In genomic region chr1:160410822-160411221, GRCm38 (mm10) we compare ENCODE assay signal across 9 mouse cellular contexts.
DNase-seq lines count a peak whose midpoint lies in the region; ATAC-seq lines count a peak whose summit lies in the region.
"Had no signal": no experiment of that assay in that cellular context is flagged by ENCODE, and none has a peak within 500 bp of the region (broad histone marks: within the 10 kb centered on the region; RNA-seq: fewer than 3 reads in every experiment).

No protein-coding gene starts in this region.

- H3K4me2 ChIP-seq in hindbrain, embryonic 16.5 days (ENCODE audit: low read length) = no peak overlapping the region
- H3K4me2 ChIP-seq in hindbrain, embryonic 13.5 days = no peak overlapping the region
- peak overlapping the region; percentile 50; the same call in 1 of the 2 replicates for H3K4me2 ChIP-seq in liver, embryonic 12.5 days

- no peak overlapping the region for H3K4me3 ChIP-seq in hindbrain, embryonic 16.5 days (ENCODE audit: low read length)
- H3K4me3 ChIP-seq in hindbrain, embryonic 13.5 days = no peak overlapping the region
- no peak overlapping the region for H3K4me3 ChIP-seq in liver, embryonic 12.5 days
- H3K4me3 ChIP-seq: megakaryocyte, embryonic 14.5 days had no signal

- 45% methylated on average over 5 of the region's 5 CpGs for WGBS in hindbrain, embryonic 16.5 days
- 49% methylated on average over 5 of the region's 5 CpGs for WGBS in hindbrain, embryonic 13.5 days
- 31% methylated on average over 5 of the region's 5 CpGs for WGBS in liver, embryonic 12.5 days (ENCODE audit: insufficient replicate concordance)

- no peaks in the 10 kb centered on the region for H3K27me3 ChIP-seq in hindbrain, embryonic 16.5 days (replicated peaks; ENCODE audit: control insufficient read depth, insufficient read depth, low read length)
- no peaks in the 10 kb centered on the region for H3K27me3 ChIP-seq in hindbrain, embryonic 13.5 days
- H3K27me3 ChIP-seq in liver, embryonic 12.5 days (replicated peaks) = no peaks in the 10 kb centered on the region
- H3K27me3 ChIP-seq: megakaryocyte, embryonic 14.5 days had no signal

- no peaks in the 10 kb centered on the region for H3K4me1 ChIP-seq in hindbrain, embryonic 16.5 days (ENCODE audit: control insufficient read depth, insufficient read depth, low read depth, low read length)
- no peaks in the 10 kb centered on the region for H3K4me1 ChIP-seq in hindbrain, embryonic 13.5 days (replicated peaks)
- H3K4me1 ChIP-seq in liver, embryonic 12.5 days = peaks cover 46% of the 10 kb centered on the region
- H3K4me1 ChIP-seq: megakaryocyte, embryonic 14.5 days had no signal

- 0 out of 2 replicates have a peak, but pooled peaks have one; percentile 42 for ATAC-seq in hindbrain, embryonic 16.5 days
- ATAC-seq in hindbrain, embryonic 13.5 days (ENCODE audit: low FRiP score) = no peak
- ATAC-seq in liver, embryonic 12.5 days = no peak

- H3K27ac ChIP-seq in hindbrain, embryonic 16.5 days (ENCODE audit: low read depth, low read length) = no peak overlapping the region
- H3K27ac ChIP-seq in hindbrain, embryonic 13.5 days = no peak overlapping the region
- peak overlapping the region; percentile 94 for H3K27ac ChIP-seq in liver, embryonic 12.5 days

- peak; percentile 70 for DNase-seq in NIH3T3 (ENCODE audit: low read depth)
- DNase-seq in cerebellum, adult 9-10 months = peak; percentile 64
- DNase-seq in urinary bladder, adult 18-20 months (ENCODE audit: low spot score in 2 of 2) = no peak
- DNase-seq in kidney, adult 8-10 months = no peak
- DNase-seq in ovary, adult 18-20 months (ENCODE audit: low spot score) = no peak

- no peak overlapping the region for H3K9ac ChIP-seq in hindbrain, embryonic 16.5 days (ENCODE audit: low read depth, low read length)
- no peak overlapping the region for H3K9ac ChIP-seq in hindbrain, embryonic 13.5 days
- peak overlapping the region; percentile 58; the same call in 1 of the 2 replicates for H3K9ac ChIP-seq in liver, embryonic 12.5 days

- H3K36me3 ChIP-seq in hindbrain, embryonic 16.5 days (ENCODE audit: control insufficient read depth, insufficient read depth, low read length) = no peaks in the 10 kb centered on the region
- H3K36me3 ChIP-seq in hindbrain, embryonic 13.5 days = no peaks in the 10 kb centered on the region
- no peaks in the 10 kb centered on the region for H3K36me3 ChIP-seq in liver, embryonic 12.5 days

- no peaks in the 10 kb centered on the region for H3K9me3 ChIP-seq in hindbrain, embryonic 16.5 days (ENCODE audit: control insufficient read depth, low read length)
- no peaks in the 10 kb centered on the region for H3K9me3 ChIP-seq in hindbrain, embryonic 13.5 days
- no peaks in the 10 kb centered on the region for H3K9me3 ChIP-seq in liver, embryonic 12.5 days (replicated peaks)
- H3K9me3 ChIP-seq: megakaryocyte, embryonic 14.5 days had no signal

Comparison
In these comparisons a context has a peak if more than half of its experiments do, and no peak if none do; other contexts are left out.
1. DNase-seq: peak in NIH3T3 (single experiment) and cerebellum, adult 9-10 months (single experiment); none in urinary bladder, adult 18-20 months (0 of 2), kidney, adult 8-10 months (0 of 2) and ovary, adult 18-20 months (single experiment).